Mouse (Mus musculus): ENCODE data around the gene A930004D18Rik.
"Not testable (repeated sequence)": the region's sequence is repeated elsewhere in the genome, so short reads cannot be mapped to it uniquely, and the experiment has no call there.

The A930004D18Rik gene

DNA sequence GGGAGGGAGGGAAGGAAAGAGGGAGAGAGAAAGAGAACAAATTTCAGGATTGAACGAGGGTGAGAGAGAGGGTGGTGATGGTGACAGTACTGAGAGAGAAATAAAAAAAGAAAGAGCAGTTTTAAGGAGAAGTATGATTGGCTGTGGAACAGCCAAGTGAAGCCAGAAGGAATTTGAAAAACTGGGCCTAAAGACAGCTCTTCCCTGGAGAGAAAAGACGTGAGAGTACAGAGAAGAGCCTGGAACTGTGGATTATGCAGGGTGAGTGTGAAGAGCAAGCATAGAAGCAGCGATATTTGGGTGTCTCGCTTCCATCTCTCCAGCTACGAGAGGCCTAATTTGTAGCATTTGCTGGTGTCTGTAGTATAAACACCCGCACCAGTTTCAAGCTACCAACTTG, 26.3 kb downstream of the A930004D18Rik start:
- DNase-seq (ENCODE audit: low read depth, low spot score), result no peak

- DNase-seq (ENCODE audit: low read depth, low spot score), result no peak
Observed at GRCm38 (mm10) chr2:18005137-18005536, 32.4 kb downstream of the A930004D18Rik start.

GRCm38 (mm10) chr2:18004286-18004685, 33.3 kb downstream of the A930004D18Rik start:
- no peak for DNase-seq (ENCODE audit: low read depth, low spot score)

DNA sequence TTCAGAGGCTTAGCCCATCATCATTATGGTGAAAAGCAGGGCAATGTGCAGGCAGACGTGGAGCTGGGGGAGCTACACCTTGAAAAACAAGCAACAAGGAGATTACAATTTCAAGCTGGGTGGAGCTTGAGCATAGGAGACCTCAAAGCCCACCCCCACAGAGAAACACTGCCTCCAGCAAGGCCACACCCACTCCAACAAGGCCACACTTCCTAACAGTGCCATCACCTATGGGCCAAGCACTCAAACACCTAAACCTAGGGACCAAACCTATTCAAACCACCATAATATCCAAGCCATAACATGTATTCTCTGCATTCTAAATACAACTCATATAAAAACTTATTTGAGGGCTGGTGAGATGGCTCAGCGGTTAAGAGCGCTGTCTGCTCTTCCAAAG, 35.2 kb downstream of the A930004D18Rik start:
- no peak for DNase-seq (ENCODE audit: low read depth, low spot score)

DNA sequence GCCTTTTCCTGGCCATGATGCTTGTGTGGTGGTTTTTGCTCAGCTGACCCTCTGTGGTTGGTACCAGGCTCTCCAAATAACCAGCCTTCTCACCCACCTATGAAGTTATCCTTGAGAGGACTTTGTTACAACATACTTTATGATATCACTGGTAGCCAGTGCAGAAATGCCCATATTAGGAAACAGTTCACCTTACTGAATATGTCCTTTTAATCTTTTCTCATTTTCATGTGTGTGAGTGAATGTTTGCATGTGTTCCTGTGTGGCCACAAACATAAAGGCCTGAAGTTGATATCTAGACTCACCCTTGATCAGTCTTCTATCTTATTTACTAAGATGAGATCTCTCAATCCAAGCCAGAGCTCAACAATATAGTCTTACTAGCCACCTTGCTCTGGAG, 40.7 kb downstream of the A930004D18Rik start, which contains the start of gene H2al2a:
H2al2a (minus strand) TSS at position 101 of the 400 bp plus-strand sequence.
- DNase-seq (ENCODE audit: low read depth, low spot score), result no peak

DNA sequence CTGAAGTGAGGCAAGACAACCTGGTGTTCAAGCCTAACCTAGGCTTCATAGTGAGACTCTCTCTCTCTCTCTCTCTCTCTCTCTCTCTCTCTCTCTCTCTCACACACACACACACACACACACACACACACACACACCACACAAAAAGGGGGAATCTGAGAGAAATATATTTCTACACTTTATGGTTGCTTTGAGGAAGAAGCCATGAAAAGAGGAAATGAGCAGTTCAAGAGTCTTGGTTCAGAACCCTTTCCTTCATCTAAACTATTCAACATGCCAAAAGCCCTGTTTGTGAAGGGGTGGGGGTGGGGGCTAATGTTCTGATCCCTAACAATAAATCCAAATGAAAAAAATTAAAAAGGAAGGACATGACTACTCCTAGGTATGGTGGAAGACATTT, 48.0 kb downstream of the A930004D18Rik start:
- DNase-seq (ENCODE audit: low read depth, low spot score), result no peak

DNA sequence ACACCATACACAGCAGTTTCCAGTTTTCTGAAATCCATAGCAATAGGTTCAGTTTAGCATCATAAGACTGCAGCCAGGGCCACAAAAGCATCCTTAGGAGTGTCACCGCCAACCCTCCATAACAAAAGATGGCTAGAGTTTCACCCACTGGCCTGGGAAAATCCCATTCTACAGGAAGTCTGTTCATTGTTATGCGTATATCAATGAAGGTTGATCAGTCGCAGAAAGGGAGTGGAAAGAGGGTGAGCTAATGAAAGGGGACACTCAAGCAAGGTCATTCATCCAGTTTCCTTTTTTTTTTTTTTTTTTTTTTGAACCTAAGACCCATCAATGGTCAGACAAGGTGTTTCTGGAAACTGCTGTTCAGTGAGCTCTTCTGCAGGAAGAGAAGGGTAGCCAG, 48.4 kb downstream of the A930004D18Rik start:
- DNase-seq (ENCODE audit: low read depth, low spot score), result no peak

- DNase-seq (ENCODE audit: low read depth, low spot score), result no peak
Observed at GRCm38 (mm10) chr2:17986694-17987093, 50.8 kb downstream of the A930004D18Rik start.

GRCm38 (mm10) chr2:17984774-17985173, 52.8 kb downstream of the A930004D18Rik start:
- DNase-seq (ENCODE audit: low read depth, low spot score), result no peak

DNA sequence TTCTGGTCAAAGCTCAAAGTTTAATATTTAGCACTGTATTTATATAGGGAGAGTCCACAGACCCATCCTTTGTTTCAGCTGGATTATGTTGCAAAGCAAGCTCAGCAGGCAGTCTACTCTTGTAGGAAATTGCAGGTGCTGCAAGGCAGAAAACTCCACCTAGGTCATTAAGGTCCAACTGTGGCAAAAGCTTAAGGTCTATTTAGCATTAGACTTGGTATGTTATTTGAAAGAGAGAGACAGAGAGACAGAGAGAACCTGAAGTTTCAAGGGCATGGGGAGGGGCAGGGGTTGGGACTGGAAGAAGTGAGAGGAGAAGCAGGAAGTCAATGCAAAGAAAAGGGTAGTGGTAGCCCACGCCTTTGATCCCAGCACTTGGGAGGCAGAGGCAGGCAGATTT, 54.8 kb downstream of the A930004D18Rik start:
- no peak for DNase-seq (ENCODE audit: low read depth, low spot score)

GRCm38 (mm10) chr2:17978706-17979105, 58.8 kb downstream of the A930004D18Rik start:
- DNase-seq (ENCODE audit: low read depth, low spot score), result no peak

- not testable (repeated sequence) for DNase-seq (ENCODE audit: low read depth, low spot score)
Observed at GRCm38 (mm10) chr2:17978251-17978650, 59.3 kb downstream of the A930004D18Rik start.

DNA sequence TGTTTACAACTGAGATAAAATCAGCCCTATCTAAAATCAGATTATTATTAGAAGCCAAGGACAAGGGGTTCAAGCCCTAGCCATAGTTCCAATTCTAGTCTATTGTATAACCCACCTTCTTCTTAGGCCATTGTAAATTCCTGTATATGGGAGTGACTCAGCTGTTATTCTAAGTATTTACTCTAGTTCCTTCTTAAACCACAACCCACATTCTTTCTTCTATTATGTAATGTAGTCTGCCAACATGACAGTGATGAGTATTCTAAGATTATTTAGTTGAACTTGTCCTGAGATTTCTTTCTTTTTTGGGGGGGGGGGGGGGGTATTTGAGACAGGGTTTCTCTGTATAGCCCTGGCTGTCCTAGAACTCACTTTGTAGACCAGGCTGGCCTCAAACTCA, 59.9 kb downstream of the A930004D18Rik start:
- not testable (repeated sequence) for DNase-seq (ENCODE audit: low read depth, low spot score)

DNA sequence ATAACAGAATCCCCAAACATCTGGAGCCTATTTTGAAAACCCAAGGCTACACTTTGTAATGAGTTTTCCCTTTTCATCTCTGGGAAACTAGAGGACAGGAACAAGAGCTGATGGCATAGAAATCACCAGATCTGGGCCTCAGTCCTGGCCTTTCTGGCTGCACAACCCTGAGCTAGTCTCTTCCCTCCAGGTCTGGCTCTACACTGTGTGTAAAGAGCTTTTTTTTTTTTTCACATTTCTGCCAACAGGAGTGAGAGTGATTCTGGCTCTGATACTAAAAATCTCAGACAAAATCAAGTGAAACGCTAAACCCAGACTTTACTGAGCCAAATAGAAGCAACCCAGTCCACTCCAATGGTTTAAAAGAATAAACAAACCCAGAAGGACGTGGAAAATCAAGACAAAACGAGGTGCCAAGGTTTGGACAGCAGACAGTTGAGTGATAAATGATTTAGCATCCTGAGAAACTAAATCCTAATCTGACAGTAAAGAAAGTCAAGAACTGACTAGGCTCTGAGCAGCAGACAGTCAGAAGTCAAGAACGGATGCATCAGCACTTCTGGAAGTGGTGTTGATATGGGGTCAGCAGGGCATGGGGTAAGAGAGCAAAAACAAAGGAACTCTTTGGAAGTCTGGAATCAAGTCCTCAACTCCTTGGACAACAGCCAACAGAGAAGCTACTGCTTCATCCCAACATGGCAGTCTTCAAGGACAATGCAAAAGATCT, 61.8 kb downstream of the A930004D18Rik start:
- DNase-seq (ENCODE audit: low read depth, low spot score), result no peak
